Mouse (Mus musculus): ENCODE data around the gene Fam89a. TPM values are rescaled to one million over a fixed set of nuclear protein-coding genes. Genes with fewer than 3 reads are reported as not detected.

Gene Fam89a
- polyA plus RNA-seq (2014; fragmentation: Illumina TruSeq; extraction: RNeasy Lipid Tissue Mini Kit (QIAGEN cat#74804); ENCODE audit: low replicate concordance) = not detected

GRCm38 (mm10) chr8:124751709-124752173, at the start of gene Fam89a:
Gene Fam89a (minus strand): TSS chr8:124751832.

GRCm38 (mm10) chr8:124792708-124793107, 41.1 kb upstream of the Fam89a start, which contains the start of gene Trim67:
Gene Trim67 (plus strand): TSS chr8:124793092.

GRCm38 (mm10) chr8:124721862-124722515, 29.6 kb downstream of the Fam89a start, which contains the start of the genes Ttc13 and Arv1:
Gene Ttc13 (minus strand): TSS chr8:124721983.
Gene Arv1 (plus strand): TSS chr8:124722139.

Other genes starting within 250 kb of the Fam89a start
- 15.3 TPM for gene Cog2, start 231.1 kb downstream of the Fam89a start, polyA plus RNA-seq (2014; fragmentation: Illumina TruSeq; extraction: RNeasy Lipid Tissue Mini Kit (QIAGEN cat#74804); ENCODE audit: low replicate concordance)
- gene Agt, start 182.1 kb downstream of the Fam89a start, polyA plus RNA-seq (2014; fragmentation: Illumina TruSeq; extraction: RNeasy Lipid Tissue Mini Kit (QIAGEN cat#74804); ENCODE audit: low replicate concordance) = 0.45 TPM
- 0.22 TPM for gene Capn9, start 175.7 kb downstream of the Fam89a start, polyA plus RNA-seq (2014; fragmentation: Illumina TruSeq; extraction: RNeasy Lipid Tissue Mini Kit (QIAGEN cat#74804); ENCODE audit: low replicate concordance)
- gene 2310022B05Rik, start 88.5 kb downstream of the Fam89a start, polyA plus RNA-seq (2014; fragmentation: Illumina TruSeq; extraction: RNeasy Lipid Tissue Mini Kit (QIAGEN cat#74804); ENCODE audit: low replicate concordance) = 6.2 TPM
- gene Ttc13, start 29.8 kb downstream of the Fam89a start, polyA plus RNA-seq (2014; fragmentation: Illumina TruSeq; extraction: RNeasy Lipid Tissue Mini Kit (QIAGEN cat#74804); ENCODE audit: low replicate concordance) = 33.3 TPM
- 0.89 TPM for gene Arv1, start 29.7 kb downstream of the Fam89a start, polyA plus RNA-seq (2014; fragmentation: Illumina TruSeq; extraction: RNeasy Lipid Tissue Mini Kit (QIAGEN cat#74804); ENCODE audit: low replicate concordance)
- not detected for gene Trim67, start 41.3 kb upstream of the Fam89a start, polyA plus RNA-seq (2014; fragmentation: Illumina TruSeq; extraction: RNeasy Lipid Tissue Mini Kit (QIAGEN cat#74804); ENCODE audit: low replicate concordance)
- gene Gnpat, start 111.2 kb upstream of the Fam89a start, polyA plus RNA-seq (2014; fragmentation: Illumina TruSeq; extraction: RNeasy Lipid Tissue Mini Kit (QIAGEN cat#74804); ENCODE audit: low replicate concordance) = 24.9 TPM
- gene 2810004N23Rik, start 111.3 kb upstream of the Fam89a start, polyA plus RNA-seq (2014; fragmentation: Illumina TruSeq; extraction: RNeasy Lipid Tissue Mini Kit (QIAGEN cat#74804); ENCODE audit: low replicate concordance) = 13.8 TPM
- gene Exoc8, start 145.9 kb upstream of the Fam89a start, polyA plus RNA-seq (2014; fragmentation: Illumina TruSeq; extraction: RNeasy Lipid Tissue Mini Kit (QIAGEN cat#74804); ENCODE audit: low replicate concordance) = 10.8 TPM
- 13.6 TPM for gene Sprtn, start 146.1 kb upstream of the Fam89a start, polyA plus RNA-seq (2014; fragmentation: Illumina TruSeq; extraction: RNeasy Lipid Tissue Mini Kit (QIAGEN cat#74804); ENCODE audit: low replicate concordance)
- gene Egln1, start 197.5 kb upstream of the Fam89a start, polyA plus RNA-seq (2014; fragmentation: Illumina TruSeq; extraction: RNeasy Lipid Tissue Mini Kit (QIAGEN cat#74804); ENCODE audit: low replicate concordance) = 22.6 TPM